Mouse (Mus musculus) CH12.LX (cell line): ENCODE results near the gene Gm17334. TPM values are rescaled to one million over a fixed set of nuclear protein-coding genes. Genes with fewer than 3 reads are reported as not detected.

ENCODE experiments used
- DNase-seq: peaks from one replicate; pipeline ENCODE4 v3.0.0-alpha.2; 2013; ENCODE audit errors: extremely low read depth
- H3K27ac ChIP-seq: 2 replicates; pipeline ENCODE4 v1.5.1; 2012; ENCODE audit warnings: low read depth, mild to moderate bottlenecking, control low read depth, moderate library complexity; ENCODE audit not compliant: insufficient read depth
- H3K27me3 ChIP-seq: replicated peaks from 2 replicates; pipeline ENCODE3; 2012; ENCODE audit warnings: inconsistent platforms
- H3K36me3 ChIP-seq, 2 experiments: replicated peaks in 1 of 2; 2 replicates each; pipeline versions ENCODE3 to v1.6.1; 2012; ENCODE audit warnings: inconsistent platforms in 1 of 2, low read length in 1 of 2, mild to moderate bottlenecking in 1 of 2, mixed read lengths in 1 of 2, moderate library complexity in 1 of 2; ENCODE audit not compliant: control insufficient read depth in 1 of 2, insufficient read depth in 1 of 2
- H3K4me1 ChIP-seq, 2 experiments: 2 replicates each; pipeline ENCODE4 v1.6.1; 2012; ENCODE audit warnings: inconsistent platforms in 1 of 2, moderate library complexity in 1 of 2; ENCODE audit not compliant: insufficient read depth in 2 of 2, control insufficient read depth in 1 of 2
- H3K4me2 ChIP-seq: 2 replicates; pipeline ENCODE4 v1.6.1; 2012; ENCODE audit warnings: low read depth, mild to moderate bottlenecking, control low read depth; ENCODE audit not compliant: poor library complexity, insufficient read depth, severe bottlenecking
- H3K4me3 ChIP-seq, 3 experiments: fragments of 150-350 bp in 1 of 3; sonication (generic) in 1 of 3; replicated peaks in 1 of 3; 2 replicates each; pipeline versions ENCODE3 to v1.5.1; 2011 to 2012; ENCODE audit warnings: low read depth in 2 of 3, low read length in 2 of 3, mild to moderate bottlenecking in 2 of 3, moderate library complexity in 2 of 3, control low read depth in 1 of 3, improper control_type of control experiment in 1 of 3, inconsistent platforms in 1 of 3, mixed read lengths in 1 of 3; ENCODE audit not compliant: poor library complexity in 1 of 3
- H3K79me2 ChIP-seq: replicated peaks from 2 replicates; pipeline ENCODE4 v1.6.1; 2012; ENCODE audit warnings: mild to moderate bottlenecking, moderate library complexity; ENCODE audit not compliant: control insufficient read depth, poor library complexity, insufficient read depth, severe bottlenecking; ENCODE audit errors: extremely low read depth
- H3K9ac ChIP-seq: 2 replicates; pipeline ENCODE4 v1.6.1; 2012; ENCODE audit warnings: low read depth, mild to moderate bottlenecking, control low read depth, moderate library complexity; ENCODE audit not compliant: insufficient read depth
- H3K9me3 ChIP-seq: replicated peaks from 2 replicates; pipeline ENCODE3; 2012; ENCODE audit warnings: low read length, inconsistent platforms, mixed read lengths
- CHD2 ChIP-seq: IDR thresholded peaks from 2 replicates; pipeline ENCODE4 v1.6.1; 2011; ENCODE audit warnings: low read length, improper control_type of control experiment
- JUN ChIP-seq: IDR thresholded peaks from 2 replicates; pipeline ENCODE4 v1.6.1; 2011; ENCODE audit warnings: low read depth, mild to moderate bottlenecking, low read length, improper control_type of control experiment, moderate library complexity; ENCODE audit not compliant: insufficient read depth
- MAFK ChIP-seq: IDR thresholded peaks from 2 replicates; pipeline ENCODE4 v1.6.1; 2011; ENCODE audit warnings: low read length, improper control_type of control experiment; ENCODE audit not compliant: insufficient replicate concordance
- MAZ ChIP-seq: IDR thresholded peaks from 2 replicates; pipeline ENCODE4 v1.6.1; 2012; ENCODE audit warnings: low read depth, mild to moderate bottlenecking, inconsistent platforms, low read length, improper control_type of control experiment, moderate library complexity
- MEF2A ChIP-seq: IDR thresholded peaks from 2 replicates; pipeline ENCODE4 v1.6.1; 2014; ENCODE audit warnings: low read depth, mild to moderate bottlenecking, inconsistent platforms, low read length, improper control_type of control experiment, borderline replicate concordance
- NRF1 ChIP-seq: IDR thresholded peaks from 2 replicates; pipeline ENCODE4 v1.6.1; 2014; ENCODE audit warnings: low read depth, mild to moderate bottlenecking, inconsistent platforms, low read length, improper control_type of control experiment, moderate library complexity
- POLR2A ChIP-seq: IDR thresholded peaks from 2 replicates; pipeline ENCODE4 v1.6.1; 2011; ENCODE audit warnings: low read depth, mild to moderate bottlenecking, improper control_type of control experiment, low read length
- RAD21 ChIP-seq: IDR thresholded peaks from 2 replicates; pipeline ENCODE4 v1.6.1; 2011; ENCODE audit warnings: low read depth, mild to moderate bottlenecking, low read length, improper control_type of control experiment, moderate library complexity
- RCOR1 ChIP-seq: conservative IDR thresholded peaks from 2 replicates; pipeline ENCODE4 v1.6.1; 2012; ENCODE audit warnings: low read depth, mild to moderate bottlenecking, inconsistent platforms, low read length, improper control_type of control experiment
- SMC3 ChIP-seq: IDR thresholded peaks from 2 replicates; pipeline ENCODE4 v1.6.1; 2011; ENCODE audit warnings: low read depth, low read length, improper control_type of control experiment
- TBP ChIP-seq: conservative IDR thresholded peaks from 2 replicates; pipeline ENCODE4 v1.6.1; 2011; ENCODE audit warnings: low read depth, low read length, improper control_type of control experiment
- UBTF ChIP-seq: IDR thresholded peaks from 2 replicates; pipeline ENCODE4 v1.6.1; 2012; ENCODE audit warnings: low read depth, mild to moderate bottlenecking, inconsistent platforms, low read length, improper control_type of control experiment, moderate library complexity
- USF1 ChIP-seq: IDR thresholded peaks from 2 replicates; pipeline ENCODE4 v1.6.1; 2014; ENCODE audit warnings: low read depth, mild to moderate bottlenecking, inconsistent platforms, low read length, improper control_type of control experiment
- ZKSCAN1 ChIP-seq: IDR thresholded peaks from 2 replicates; pipeline ENCODE4 v1.6.1; 2012; ENCODE audit warnings: low read depth, inconsistent platforms, low read length, improper control_type of control experiment, borderline replicate concordance
- dilution Hi-C: fragments of 300-500 bp; cut with MboI; formaldehyde crosslinking; loops from 2 replicates; pipeline ENCODE4 v1.14.3; 2020; ENCODE audit warnings: low sequenced_read_pairs; ENCODE audit not compliant: extremely low pct_unique_long_range_greater_than_20kb, extremely low pct_ligation_motif_present
- in situ Hi-C: fragments of 300-500 bp; cut with MboI; formaldehyde crosslinking; loops from 3 replicates; pipeline ENCODE4 v1.14.3; 2019; ENCODE audit warnings: low sequenced_read_pairs, low pct_ligation_motif_present, low pct_unique_long_range_greater_than_20kb, mixed read lengths
- polyA plus RNA-seq: library from polyadenylated mRNA; unstranded; fragments of >175 nt; gene quantifications from 2 replicates; pipeline ENCODE4 v1.2.1, GENCODE M21; 2012; ENCODE audit warnings: low read depth; ENCODE audit not compliant: insufficient read length
- total RNA-seq, 2 experiments: library from RNA; depleted of rRNA; stranded (reverse); fragments of 300-350 nt in 1 of 2; fragments of >200 nt in 1 of 2; gene quantifications; 2 replicates each; pipeline ENCODE4 v1.2.3; 2012 to 2014

The Gm17334 gene
- total and polyA plus RNA-seq, 3 experiments: 0.47 to 0.72 TPM; not detected in 1

- Histone ChIP-seq H3K4me3 (no peak overlapping the region), H3K27ac (no peak overlapping the region), H3K36me3 (no peaks in the 10 kb centered on the region), H3K4me2 (no peak overlapping the region), H3K4me1 (peaks cover 18 to 46% of the 10 kb centered on the region in 2 experiments), H3K9ac (no peak overlapping the region), H3K79me2 (no peaks in the 10 kb centered on the region), H3K9me3 (peaks cover 8% of the 10 kb centered on the region), H3K27me3 (peaks cover 5% of the 10 kb centered on the region)
- TF ChIP-seq TBP (no peak), POLR2A (no peak), RAD21 (no peak), MAZ (no peak)
- in situ Hi-C loops (no loop called here), dilution Hi-C loops (no loop called here)
- DNase-seq: no peak
These were observed 15.4 kb downstream of the Gm17334 start for GRCm38 (mm10) chr11:53757612-53758011.

DNA sequence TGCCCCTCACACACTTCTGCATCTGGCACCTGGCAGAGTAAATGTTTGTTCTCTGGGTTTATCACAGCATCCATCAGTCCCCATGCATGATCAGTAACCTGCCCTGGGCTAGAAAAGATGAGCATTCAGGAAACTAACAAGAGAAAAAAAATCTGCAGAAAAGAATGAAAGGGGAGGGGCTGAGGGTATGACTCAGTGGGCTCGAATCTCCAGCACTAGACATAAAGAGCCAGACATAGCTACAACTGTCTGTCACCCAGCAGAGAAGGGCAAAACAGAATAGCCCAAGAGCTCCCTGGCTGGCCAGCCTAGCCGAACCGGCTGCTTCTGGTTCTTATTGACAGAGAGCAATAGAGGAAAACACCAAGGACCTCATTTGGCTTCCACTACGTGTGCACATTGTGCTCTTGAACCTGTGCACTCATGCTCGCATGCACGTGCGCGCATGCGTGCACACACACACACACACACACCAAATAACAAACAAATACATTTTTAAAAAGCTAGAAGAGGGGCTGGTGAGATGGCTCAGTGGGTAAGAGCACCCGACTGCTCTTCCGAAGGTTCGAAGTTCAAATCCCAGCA is 17.9 kb downstream of the Gm17334 start:
- peaks cover 8% of the 10 kb centered on the region for H3K9me3 ChIP-seq
- no peak overlapping the region for H3K4me3 ChIP-seq
- in situ Hi-C loops: no loop called here
- H3K4me1 ChIP-seq: peaks cover 11 to 21% of the 10 kb centered on the region in 2 experiments
- DNase-seq: no peak
- TF ChIP-seq UBTF: no peak
- no peak for TF ChIP-seq SMC3
- no peak for TF ChIP-seq JUN
- no peak for TF ChIP-seq ZKSCAN1
- no peak for TF ChIP-seq MAFK
- TF ChIP-seq RCOR1: no peak
- TF ChIP-seq NRF1: no peak
- TF ChIP-seq RAD21: no peak
- TF ChIP-seq CHD2: no peak
- TF ChIP-seq USF1: no peak
- no peak for TF ChIP-seq MEF2A
- H3K27me3 ChIP-seq: no peaks in the 10 kb centered on the region
- H3K9ac ChIP-seq: no peak overlapping the region
- no peak overlapping the region for H3K4me2 ChIP-seq
- H3K36me3 ChIP-seq: no peaks in the 10 kb centered on the region
- H3K79me2 ChIP-seq: no peaks in the 10 kb centered on the region
- H3K27ac ChIP-seq: no peak overlapping the region
- dilution Hi-C loops: no loop called here
